Mouse (Mus musculus): ENCODE measurements around the gene Gm10306. TPM values are rescaled to one million over a fixed set of nuclear protein-coding genes. Genes with fewer than 3 reads are reported as not detected.

The Gm10306 gene
- polyA plus RNA-seq, 1 experiment from 2014 or later = not detected

DNA sequence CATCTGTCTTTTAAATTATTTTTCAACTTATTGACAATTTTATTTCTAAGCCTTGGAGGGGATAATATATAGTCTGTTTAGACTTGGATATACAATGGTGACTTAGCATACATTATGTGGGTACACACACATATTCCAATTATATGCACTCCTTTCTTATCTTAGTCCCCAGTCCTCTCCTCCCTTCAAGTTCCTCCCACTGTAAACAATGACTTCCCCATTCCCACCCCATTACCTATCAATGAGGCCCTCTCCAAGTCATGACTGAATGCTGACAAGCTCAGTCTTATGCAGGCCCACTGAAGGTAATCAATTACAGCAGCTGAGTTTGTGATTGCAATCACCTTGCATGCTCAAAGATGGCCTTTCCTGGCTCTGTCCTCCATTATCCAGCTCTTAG lies 8.0 kb downstream of the Gm10306 start:
- Histone ChIP-seq H3K4me1 (no peaks in the 10 kb centered on the region), H3K27ac (no peak overlapping the region), H3K4me3 (no peak overlapping the region), H3K36me3 (peaks cover 13% of the 10 kb centered on the region), H3K9me3 (no peaks in the 10 kb centered on the region), H3K27me3 (ENCODE audit: insufficient read depth, poor library complexity, severe bottlenecking) (no peaks in the 10 kb centered on the region)
- DNase-seq (ENCODE audit: low spot score) = no peak

DNA sequence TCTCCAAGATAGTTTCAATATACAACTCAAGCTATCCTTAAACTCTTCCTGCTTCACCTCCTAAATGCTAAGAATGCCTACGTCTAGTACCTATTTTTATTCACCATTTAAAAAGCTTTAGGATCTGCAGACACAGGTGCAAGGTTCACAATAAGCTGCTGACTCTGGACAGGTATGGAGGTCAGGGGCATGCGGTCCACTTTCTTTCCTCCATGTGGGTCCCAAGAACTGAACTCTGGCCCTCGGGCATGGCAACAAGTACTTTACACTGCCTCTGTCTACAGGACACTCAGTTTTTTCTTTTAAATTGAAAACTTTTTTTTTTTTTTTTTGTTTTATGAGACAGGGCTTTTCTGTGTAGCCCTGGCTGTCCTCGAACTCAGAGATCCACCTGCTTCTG lies 16.3 kb downstream of the Gm10306 start:
- H3K27ac ChIP-seq = no peak overlapping the region
- H3K9me3 ChIP-seq = no peaks in the 10 kb centered on the region
- H3K27me3 ChIP-seq (ENCODE audit: insufficient read depth, poor library complexity, severe bottlenecking) = no peaks in the 10 kb centered on the region
- H3K4me1 ChIP-seq = no peaks in the 10 kb centered on the region
- no peak overlapping the region for H3K4me3 ChIP-seq
- 95% methylated on average over 4 of the region's 4 CpGs for WGBS
- DNase-seq (ENCODE audit: low spot score) = no peak
- H3K36me3 ChIP-seq = peaks cover 54% of the 10 kb centered on the region

DNA sequence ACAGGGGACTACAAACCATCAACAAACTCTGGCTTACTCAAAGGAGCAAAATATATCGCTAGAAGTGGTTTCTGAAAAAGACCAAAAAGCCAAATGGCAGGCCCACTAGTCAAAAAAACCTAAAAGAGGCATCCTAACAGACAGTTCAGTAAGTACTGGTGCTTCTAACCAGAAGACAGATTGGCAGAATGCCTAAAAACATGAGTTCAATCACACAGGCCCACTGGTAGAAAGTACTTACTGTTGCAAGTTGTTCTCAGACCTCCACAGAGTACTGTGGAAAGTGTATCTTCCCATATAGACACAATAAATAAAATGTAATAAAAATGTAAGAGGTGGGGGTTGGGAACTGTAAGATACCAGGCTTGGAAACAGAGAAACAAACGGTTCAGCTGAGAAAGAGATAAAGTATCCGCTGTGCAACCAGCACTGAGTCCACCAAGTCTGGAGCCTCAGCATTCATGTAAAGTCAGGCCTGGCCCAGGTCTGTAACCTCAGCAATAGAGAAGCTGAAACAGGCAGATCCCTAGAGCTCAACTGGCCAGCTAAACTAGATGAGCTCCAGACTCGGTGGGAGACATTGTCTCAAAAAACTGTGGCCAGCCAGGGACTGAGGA lies 35.5 kb downstream of the Gm10306 start:
- DNase-seq (ENCODE audit: low spot score) = no peak
- no peaks in the 10 kb centered on the region for H3K36me3 ChIP-seq
- H3K4me3 ChIP-seq = no peak overlapping the region
- H3K4me1 ChIP-seq = no peaks in the 10 kb centered on the region
- no peaks in the 10 kb centered on the region for H3K27me3 ChIP-seq (ENCODE audit: insufficient read depth, poor library complexity, severe bottlenecking)
- H3K9me3 ChIP-seq = no peaks in the 10 kb centered on the region
- H3K27ac ChIP-seq = no peak overlapping the region
- WGBS = 68% methylated on average over 4 of the region's 4 CpGs

DNA sequence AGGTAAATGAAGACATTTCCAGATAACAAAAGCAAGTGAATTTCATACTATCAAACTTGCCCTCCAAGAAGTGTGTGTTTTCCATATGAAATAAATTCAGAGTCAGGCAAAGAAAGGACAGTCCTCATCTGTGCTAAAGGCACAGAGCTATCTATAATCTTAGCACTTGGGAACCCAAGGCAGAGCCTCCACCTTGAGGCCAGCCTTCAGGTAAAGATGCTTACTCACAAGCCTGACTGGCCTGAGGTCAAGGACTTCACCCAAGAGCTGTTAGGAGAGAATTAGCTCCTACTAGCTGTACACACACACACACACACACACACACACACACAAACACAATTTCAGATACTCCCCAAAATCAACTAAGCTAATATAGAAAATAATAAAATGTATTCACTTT lies 36.4 kb downstream of the Gm10306 start:
- no peak for DNase-seq (ENCODE audit: low spot score)

DNA sequence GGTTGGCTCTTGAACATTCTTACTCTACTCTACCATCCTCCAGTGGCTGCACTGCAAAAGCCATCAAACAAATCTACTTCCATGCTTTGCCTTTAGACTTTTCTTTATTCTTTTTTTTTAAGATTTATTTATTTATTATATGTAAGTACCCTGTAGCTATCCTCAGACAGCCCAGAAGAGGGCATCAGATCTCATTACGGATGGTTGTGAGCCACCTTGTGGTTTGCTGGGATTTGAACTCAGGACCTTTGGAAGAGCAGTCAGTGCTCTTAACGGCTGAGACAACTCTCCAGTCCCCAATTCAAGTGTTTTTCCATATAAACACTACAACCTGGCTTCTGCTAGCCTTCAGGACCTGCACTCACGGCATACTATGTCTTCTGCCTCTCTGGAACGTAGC lies 45.0 kb downstream of the Gm10306 start:
- no peak for DNase-seq (ENCODE audit: low spot score)
- Histone ChIP-seq H3K27ac (no peak overlapping the region), H3K9me3 (no peaks in the 10 kb centered on the region), H3K27me3 (ENCODE audit: insufficient read depth, poor library complexity, severe bottlenecking) (no peaks in the 10 kb centered on the region), H3K36me3 (no peaks in the 10 kb centered on the region), H3K4me1 (no peaks in the 10 kb centered on the region), H3K4me3 (peak overlapping the region; percentile 98)
- 91% methylated on average over 4 of the region's 4 CpGs for WGBS

More for the DNA sequence above, 36.4 kb downstream of the Gm10306 start:
- no peak overlapping the region for H3K27ac ChIP-seq
- no peaks in the 10 kb centered on the region for H3K27me3 ChIP-seq (ENCODE audit: insufficient read depth, poor library complexity, severe bottlenecking)
- H3K4me3 ChIP-seq = no peak overlapping the region
- H3K9me3 ChIP-seq = no peaks in the 10 kb centered on the region
- no peaks in the 10 kb centered on the region for H3K36me3 ChIP-seq
- H3K4me1 ChIP-seq = no peaks in the 10 kb centered on the region

DNA sequence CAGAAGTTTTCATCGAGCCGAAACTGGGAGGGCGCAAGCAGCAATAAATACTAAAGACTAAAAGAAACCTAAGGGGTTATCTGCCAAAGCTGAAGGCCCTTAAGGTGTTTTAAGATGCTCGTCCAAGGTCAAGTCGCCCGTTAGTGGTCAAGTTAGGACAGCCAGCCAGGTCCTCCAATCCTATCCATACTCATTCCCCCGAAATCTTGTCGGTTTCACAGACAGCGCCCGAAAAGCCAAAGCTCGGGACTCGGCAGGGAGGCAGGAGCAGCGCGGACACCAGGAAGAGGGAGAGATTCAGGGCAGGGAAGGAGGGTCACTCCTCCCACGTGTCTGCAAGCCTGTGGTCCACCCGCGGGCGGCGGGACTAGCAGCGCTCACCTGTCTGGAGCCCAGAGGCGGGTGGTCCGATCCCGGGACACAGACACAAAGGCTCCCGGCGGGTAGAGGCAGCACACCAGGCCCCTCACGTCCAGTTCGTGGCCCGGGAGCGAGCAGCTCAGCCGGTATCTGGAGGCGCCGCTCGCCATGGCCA lies 46.2 kb downstream of the Gm10306 start:
- Histone ChIP-seq H3K27me3 (ENCODE audit: insufficient read depth, poor library complexity, severe bottlenecking) (no peaks in the 10 kb centered on the region), H3K36me3 (no peaks in the 10 kb centered on the region), H3K9me3 (no peaks in the 10 kb centered on the region), H3K4me1 (no peaks in the 10 kb centered on the region), H3K27ac (peak overlapping the region; percentile 97), H3K4me3 (peak overlapping the region; percentile 98)
- peak; percentile 87 for DNase-seq (ENCODE audit: low spot score)
- 1% methylated on average over 32 of the region's 33 CpGs for WGBS

DNA sequence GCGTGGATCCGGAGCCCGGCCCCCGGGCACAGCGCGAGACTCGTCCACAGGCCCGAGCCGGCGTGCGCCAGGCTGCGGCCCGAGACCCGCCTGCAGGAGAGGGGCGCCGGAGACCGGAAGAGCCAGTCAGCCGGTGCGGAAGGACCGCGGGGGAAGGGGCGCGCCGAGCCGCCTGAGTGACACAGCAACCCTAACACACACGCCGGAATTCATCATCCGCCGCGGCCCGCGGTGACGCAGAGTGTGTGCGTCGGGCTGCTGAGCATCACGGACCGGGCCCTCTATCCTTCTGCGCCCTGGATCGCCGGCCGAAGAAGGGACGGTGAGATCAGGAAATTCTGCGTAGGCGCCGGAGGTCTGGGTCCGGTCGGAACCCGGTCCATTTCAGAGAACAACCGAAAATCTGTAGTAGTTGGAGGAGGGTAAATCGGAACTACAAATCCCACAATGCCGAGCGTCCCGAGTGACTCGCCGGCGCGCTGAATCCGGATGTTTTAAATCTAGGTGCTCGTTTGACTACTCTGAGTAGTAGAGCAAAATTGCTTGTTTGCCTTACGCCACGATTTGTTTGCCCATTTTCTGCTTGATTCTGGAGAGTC lies 46.8 kb downstream of the Gm10306 start, which contains the start of gene Plaa:
Gene Plaa, minus strand, starts transcription at position 214 of the 599 bp plus-strand sequence.
- H3K27ac ChIP-seq = peak within 1 kb of the TSS; percentile 97
- H3K27me3 ChIP-seq (ENCODE audit: insufficient read depth, poor library complexity, severe bottlenecking) = no peaks in the 10 kb centered on the region
- under 1% methylated on average over 61 of the region's 61 CpGs for WGBS
- peak; percentile 96 for DNase-seq (ENCODE audit: low spot score)
- H3K9me3 ChIP-seq = no peaks in the 10 kb centered on the region
- H3K36me3 ChIP-seq = no peaks in the 10 kb centered on the region
- no peaks in the 10 kb centered on the region for H3K4me1 ChIP-seq
- peak within 1 kb of the TSS; percentile 98 for H3K4me3 ChIP-seq

DNA sequence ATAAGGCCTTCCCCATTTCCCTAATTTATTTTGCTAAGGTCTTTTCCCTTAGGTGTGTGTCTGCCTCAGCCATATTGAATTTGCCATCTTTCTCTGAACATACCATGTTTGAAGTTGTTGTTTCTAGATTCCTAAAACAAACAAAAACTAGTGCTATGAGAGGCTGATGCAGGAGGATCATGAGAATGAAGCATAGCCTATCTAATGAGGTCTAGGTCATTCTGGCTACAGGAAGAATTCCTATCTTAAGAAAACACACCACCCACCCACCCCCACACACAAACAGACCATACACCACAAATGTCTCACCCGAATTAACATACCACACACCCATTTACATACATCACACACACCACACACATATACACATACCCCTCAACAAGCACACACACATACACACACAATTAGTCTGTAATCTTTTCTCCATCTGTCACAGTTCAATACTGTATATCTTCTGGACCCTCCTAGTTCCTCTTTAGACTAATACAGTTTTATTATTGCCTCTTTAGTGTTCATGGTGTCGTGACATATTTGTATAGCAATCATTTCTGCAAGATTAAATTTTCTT lies 48.2 kb downstream of the Gm10306 start:
- H3K4me3 ChIP-seq = no peak overlapping the region; the same call in 1 of the 2 replicates
- no peaks in the 10 kb centered on the region for H3K4me1 ChIP-seq
- no peaks in the 10 kb centered on the region for H3K9me3 ChIP-seq
- H3K36me3 ChIP-seq = no peaks in the 10 kb centered on the region
- DNase-seq (ENCODE audit: low spot score) = no peak
- WGBS = 88% methylated on average over 2 of the region's 2 CpGs
- no peak overlapping the region for H3K27ac ChIP-seq
- H3K27me3 ChIP-seq (ENCODE audit: insufficient read depth, poor library complexity, severe bottlenecking) = no peaks in the 10 kb centered on the region

DNA sequence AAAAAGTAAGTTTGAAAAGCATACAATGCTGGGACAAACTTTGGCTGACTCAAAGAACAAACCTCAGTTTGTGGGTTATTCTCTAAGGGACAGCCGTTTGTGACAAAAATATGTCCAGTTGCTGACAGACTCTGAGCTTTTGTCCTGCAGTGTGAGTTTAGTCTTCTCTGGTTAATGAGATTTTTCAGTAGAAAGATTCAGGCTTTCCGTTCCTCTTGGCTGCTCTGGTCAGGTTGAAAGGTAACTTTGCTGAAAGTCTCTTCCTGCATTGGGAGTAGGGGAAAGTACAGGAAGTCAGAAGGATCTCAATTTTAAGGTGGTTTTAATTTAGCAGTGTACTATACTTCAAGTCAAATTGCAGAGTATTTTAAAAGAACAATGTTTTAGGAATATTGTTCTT lies 49.2 kb downstream of the Gm10306 start:
- DNase-seq (ENCODE audit: low spot score) = no peak
- H3K4me1 ChIP-seq = no peaks in the 10 kb centered on the region
- H3K27ac ChIP-seq = no peak overlapping the region
- no peaks in the 10 kb centered on the region for H3K27me3 ChIP-seq (ENCODE audit: insufficient read depth, poor library complexity, severe bottlenecking)
- H3K36me3 ChIP-seq = no peaks in the 10 kb centered on the region
- H3K9me3 ChIP-seq = no peaks in the 10 kb centered on the region
- WGBS = 87% methylated on average over 2 of the region's 2 CpGs
- no peak overlapping the region for H3K4me3 ChIP-seq

Other genes starting within 250 kb of the Gm10306 start
- 13.4 and 21.3 TPM in 2 replicates for gene Caap1, start 250 bp downstream of the Gm10306 start, polyA plus RNA-seq (2016; fragmentation: Nextera tagmentation; extraction: Ambion mirVana)
- gene Plaa, start 46.7 kb downstream of the Gm10306 start, polyA plus RNA-seq (2016; fragmentation: Nextera tagmentation; extraction: Ambion mirVana) = 76.2 and 80.7 TPM in 2 replicates
- 13.9 and 21.5 TPM in 2 replicates for gene Ift74, start 57.9 kb downstream of the Gm10306 start, polyA plus RNA-seq (2016; fragmentation: Nextera tagmentation; extraction: Ambion mirVana)
- gene Lrrc19, start 93.6 kb downstream of the Gm10306 start, polyA plus RNA-seq (2016; fragmentation: Nextera tagmentation; extraction: Ambion mirVana) = 0.36 and 0.65 TPM in 2 replicates
- 41.4 and 63.6 TPM in 2 replicates for gene Tek, start 182.7 kb downstream of the Gm10306 start, polyA plus RNA-seq (2016; fragmentation: Nextera tagmentation; extraction: Ambion mirVana)